Mouse (Mus musculus): ENCODE measurements around the gene Nr2c2ap. TPM values are rescaled to one million over a fixed set of nuclear protein-coding genes. Genes with fewer than 3 reads are reported as not detected.

The Nr2c2ap gene
- polyA plus RNA-seq, 1 experiment: 20.9 TPM

GRCm38 (mm10) chr8:70183194-70183593 lies 52.1 kb downstream of the Nr2c2ap start:
- WGBS: 86% methylated on average over 4 of the region's 4 CpGs
- no peak for DNase-seq
- no peak overlapping the region for H3K27ac ChIP-seq (ENCODE audit: insufficient read depth, low read length)
- TF ChIP-seq CTCF (IDR thresholded peaks at IDR 0.05; ENCODE audit: borderline replicate concordance, insufficient read depth, low read depth, low read length): no peak
- no peak for TF ChIP-seq POLR2A (IDR thresholded peaks at IDR 0.05; ENCODE audit: borderline replicate concordance, insufficient read depth, low read length)
- no peak overlapping the region for H3K4me3 ChIP-seq (replicated peaks; ENCODE audit: insufficient read depth, low read depth, low read length)
- H3K4me1 ChIP-seq (ENCODE audit: control insufficient read depth, insufficient read depth, low read length): no peaks in the 10 kb centered on the region
- no peaks in the 10 kb centered on the region for H3K27me3 ChIP-seq (ENCODE audit: control insufficient read depth, insufficient read depth, low read length)

Other genes starting within 250 kb of the Nr2c2ap start
- 0.18 and 0.41 TPM in 2 replicates for gene Cilp2, start 243.6 kb upstream of the Nr2c2ap start, polyA plus RNA-seq (2012; rRNA removed)
- gene Tssk6, start 229.1 kb upstream of the Nr2c2ap start, polyA plus RNA-seq (2012; rRNA removed): 0.22 and 0.29 TPM in 2 replicates
- 221 and 239 TPM in 2 replicates for gene Ndufa13, start 228.8 kb upstream of the Nr2c2ap start, polyA plus RNA-seq (2012; rRNA removed)
- 15.4 and 16.8 TPM in 2 replicates for gene Yjefn3, start 228.6 kb upstream of the Nr2c2ap start, polyA plus RNA-seq (2012; rRNA removed)
- gene Gatad2a, start 134.9 kb upstream of the Nr2c2ap start, polyA plus RNA-seq (2012; rRNA removed): 31.9 and 36.9 TPM in 2 replicates
- 90.1 and 92.9 TPM in 2 replicates for gene Mau2, start 88.6 kb upstream of the Nr2c2ap start, polyA plus RNA-seq (2012; rRNA removed)
- gene Sugp1, start 88.5 kb upstream of the Nr2c2ap start, polyA plus RNA-seq (2012; rRNA removed): 41.7 and 43.6 TPM in 2 replicates
- 6.9 and 7.3 TPM in 2 replicates for gene Tm6sf2, start 58.4 kb upstream of the Nr2c2ap start, polyA plus RNA-seq (2012; rRNA removed)
- 117 and 124 TPM in 2 replicates for gene Hapln4, start 47.9 kb upstream of the Nr2c2ap start, polyA plus RNA-seq (2012; rRNA removed)
- 13.3 and 15.2 TPM in 2 replicates for gene Ncan, start 10.5 kb upstream of the Nr2c2ap start, polyA plus RNA-seq (2012; rRNA removed)
- 24.8 and 27.5 TPM in 2 replicates for gene Rfxank, start 7.8 kb downstream of the Nr2c2ap start, polyA plus RNA-seq (2012; rRNA removed)
- 98.9 and 101 TPM in 2 replicates for gene Borcs8, start 8.2 kb downstream of the Nr2c2ap start, polyA plus RNA-seq (2012; rRNA removed)
- 0.38 and 0.43 TPM in 2 replicates for gene Mef2b, start 8.4 kb downstream of the Nr2c2ap start, polyA plus RNA-seq (2012; rRNA removed)
- 61.4 and 66.0 TPM in 2 replicates for gene Tmem161a, start 41.0 kb downstream of the Nr2c2ap start, polyA plus RNA-seq (2012; rRNA removed)
- gene Slc25a42, start 81.0 kb downstream of the Nr2c2ap start, polyA plus RNA-seq (2012; rRNA removed): 45.5 and 46.3 TPM in 2 replicates
- 102 and 108 TPM in 2 replicates for gene Sugp2, start 102.9 kb downstream of the Nr2c2ap start, polyA plus RNA-seq (2012; rRNA removed)
- 45.8 and 46.7 TPM in 2 replicates for gene Armc6, start 103.1 kb downstream of the Nr2c2ap start, polyA plus RNA-seq (2012; rRNA removed)
- 262 and 322 TPM in 2 replicates for gene Homer3, start 151.5 kb downstream of the Nr2c2ap start, polyA plus RNA-seq (2012; rRNA removed)
- 42.9 and 45.0 TPM in 2 replicates for gene Ddx49, start 171.2 kb downstream of the Nr2c2ap start, polyA plus RNA-seq (2012; rRNA removed)
- gene Cope, start 171.2 kb downstream of the Nr2c2ap start, polyA plus RNA-seq (2012; rRNA removed): 286 and 287 TPM in 2 replicates
- 55.5 and 56.8 TPM in 2 replicates for gene Cers1, start 184.4 kb downstream of the Nr2c2ap start, polyA plus RNA-seq (2012; rRNA removed)
- 19.1 and 21.0 TPM in 2 replicates for gene Gdf1, start 198.5 kb downstream of the Nr2c2ap start, polyA plus RNA-seq (2012; rRNA removed)
- gene Upf1, start 221.9 kb downstream of the Nr2c2ap start, polyA plus RNA-seq (2012; rRNA removed): 37.9 and 41.3 TPM in 2 replicates
- gene Comp, start 242.2 kb downstream of the Nr2c2ap start, polyA plus RNA-seq (2012; rRNA removed): 2.2 and 3.1 TPM in 2 replicates